Mouse (Mus musculus): Measurements from ENCODE around the gene D17Wsu92e. TPM values are rescaled to one million over a fixed set of nuclear protein-coding genes. Genes with fewer than 3 reads are reported as not detected.
A peak's percentile ranks its signal among the peaks of the same experiment; 100 is the strongest.

The D17Wsu92e gene
- polyA plus RNA-seq, 1 experiment from 2014 or later = 11.7 TPM

DNA sequence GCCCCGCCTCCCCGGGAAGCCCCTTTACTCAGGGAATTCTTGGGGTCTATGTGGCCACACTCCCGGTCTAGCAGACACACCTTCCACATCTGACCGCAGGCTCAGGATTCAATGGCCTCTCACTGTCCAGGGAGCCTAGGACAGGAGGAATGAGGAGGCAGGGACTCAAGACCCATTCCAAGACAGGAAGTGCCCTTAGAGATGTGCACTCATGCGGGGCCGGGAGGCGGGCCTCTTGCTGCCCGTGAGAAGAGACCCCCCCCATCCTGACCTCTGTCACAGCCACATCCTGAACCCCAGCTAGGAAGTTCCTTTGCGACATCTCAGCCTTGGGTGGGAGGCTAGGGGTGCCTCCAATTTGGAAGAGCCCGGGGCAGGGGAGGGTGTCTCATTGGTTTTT, 95.4 kb downstream of the D17Wsu92e start:
- H3K4me1 ChIP-seq (ENCODE audit: control insufficient read depth, insufficient read depth, low read length) = 0 out of 2 replicates have a peak, but pooled peaks cover 8% of the 10 kb centered on the region
- DNase-seq = no peak
- H3K27me3 ChIP-seq (ENCODE audit: control insufficient read depth, insufficient read depth, low read length) = no peaks in the 10 kb centered on the region
- H3K9ac ChIP-seq (replicated peaks; ENCODE audit: low read length) = no peak overlapping the region; the same call in 1 of the 2 replicates
- ATAC-seq (ENCODE audit: low FRiP score, low TSS enrichment) = no peak
- no peak overlapping the region for H3K4me2 ChIP-seq (ENCODE audit: low read length)
- no peaks in the 10 kb centered on the region for H3K36me3 ChIP-seq (ENCODE audit: control insufficient read depth, insufficient read depth, low read length)
- H3K27ac ChIP-seq (replicated peaks; ENCODE audit: low read depth, low read length) = no peak overlapping the region
- H3K9me3 ChIP-seq (ENCODE audit: control insufficient read depth, low read length) = no peaks in the 10 kb centered on the region
- WGBS = 17% methylated on average over 10 of the region's 10 CpGs
- H3K4me3 ChIP-seq (replicated peaks; ENCODE audit: low read depth, low read length) = no peak overlapping the region

DNA sequence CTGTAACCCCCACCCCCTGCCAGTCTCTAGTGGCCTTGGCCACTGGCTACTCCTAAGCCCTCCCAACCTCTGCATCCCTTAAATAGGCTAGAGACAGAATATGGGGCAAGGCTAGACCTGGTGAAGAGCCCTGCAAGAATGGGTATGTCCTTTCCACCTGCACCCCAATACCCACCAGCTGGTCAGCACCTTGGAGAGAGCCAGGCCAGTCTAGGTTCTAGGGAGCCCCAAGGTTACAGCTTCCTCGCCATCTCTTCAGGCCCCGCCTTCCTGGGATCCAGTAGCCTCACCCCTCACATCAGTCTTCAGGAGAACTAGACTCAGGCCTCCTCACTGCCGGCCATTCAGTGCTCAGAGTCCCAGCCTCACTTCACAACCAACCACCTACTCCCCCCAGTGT, 96.1 kb downstream of the D17Wsu92e start:
- no peak overlapping the region for H3K27ac ChIP-seq (replicated peaks; ENCODE audit: low read depth, low read length)
- ATAC-seq (ENCODE audit: low FRiP score, low TSS enrichment) = no peak
- WGBS = 34% methylated on average over 3 of the region's 3 CpGs

DNA sequence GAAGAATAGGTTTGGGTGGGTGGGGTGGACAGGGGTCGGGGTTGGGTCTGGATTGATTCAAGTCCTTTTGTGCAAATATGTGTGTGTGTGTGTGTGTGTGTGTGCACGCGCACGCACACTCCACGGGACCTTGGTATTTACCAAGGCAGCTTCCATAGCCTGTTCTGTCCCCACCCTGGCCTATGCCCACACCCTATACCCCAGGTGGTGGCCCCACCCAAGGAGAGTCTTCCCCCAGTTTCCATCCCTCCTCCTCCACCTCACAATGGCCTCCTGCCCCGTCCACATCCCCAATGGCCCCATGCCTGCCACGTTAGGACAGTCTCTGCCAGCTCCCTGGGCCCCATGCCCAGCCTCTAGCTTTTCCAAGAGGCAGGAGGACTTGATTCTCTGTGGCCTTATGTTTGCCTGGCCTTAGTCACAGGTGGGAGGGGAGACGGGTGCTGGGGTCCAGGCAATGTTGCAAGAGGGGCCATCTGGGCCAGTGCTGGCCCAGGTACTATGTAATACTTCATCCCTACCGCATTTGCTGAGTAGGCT, 99.3 kb downstream of the D17Wsu92e start:
- no peak for ATAC-seq (ENCODE audit: low FRiP score, low TSS enrichment)
- WGBS = 78% methylated on average over 9 of the region's 9 CpGs
- Histone ChIP-seq H3K9me3 (ENCODE audit: control insufficient read depth, low read length) (no peaks in the 10 kb centered on the region), H3K36me3 (ENCODE audit: control insufficient read depth, insufficient read depth, low read length) (no peaks in the 10 kb centered on the region), H3K4me3 (replicated peaks; ENCODE audit: low read depth, low read length) (no peak overlapping the region), H3K4me1 (ENCODE audit: control insufficient read depth, insufficient read depth, low read length) (0 out of 2 replicates have a peak, but pooled peaks cover 16% of the 10 kb centered on the region), H3K27ac (replicated peaks; ENCODE audit: low read depth, low read length) (no peak overlapping the region), H3K27me3 (ENCODE audit: control insufficient read depth, insufficient read depth, low read length) (no peaks in the 10 kb centered on the region), H3K4me2 (ENCODE audit: low read length) (no peak overlapping the region), H3K9ac (replicated peaks; ENCODE audit: low read length) (no peak overlapping the region)
- no peak for DNase-seq

More for the DNA sequence above, 96.1 kb downstream of the D17Wsu92e start:
- H3K9ac ChIP-seq (replicated peaks; ENCODE audit: low read length) = no peak overlapping the region
- 0 out of 2 replicates have a peak, but pooled peaks cover 8% of the 10 kb centered on the region for H3K4me1 ChIP-seq (ENCODE audit: control insufficient read depth, insufficient read depth, low read length)
- H3K4me3 ChIP-seq (replicated peaks; ENCODE audit: low read depth, low read length) = no peak overlapping the region
- no peaks in the 10 kb centered on the region for H3K27me3 ChIP-seq (ENCODE audit: control insufficient read depth, insufficient read depth, low read length)
- no peak overlapping the region for H3K4me2 ChIP-seq (ENCODE audit: low read length)
- H3K9me3 ChIP-seq (ENCODE audit: control insufficient read depth, low read length) = no peaks in the 10 kb centered on the region
- DNase-seq = no peak
- no peaks in the 10 kb centered on the region for H3K36me3 ChIP-seq (ENCODE audit: control insufficient read depth, insufficient read depth, low read length)

DNA sequence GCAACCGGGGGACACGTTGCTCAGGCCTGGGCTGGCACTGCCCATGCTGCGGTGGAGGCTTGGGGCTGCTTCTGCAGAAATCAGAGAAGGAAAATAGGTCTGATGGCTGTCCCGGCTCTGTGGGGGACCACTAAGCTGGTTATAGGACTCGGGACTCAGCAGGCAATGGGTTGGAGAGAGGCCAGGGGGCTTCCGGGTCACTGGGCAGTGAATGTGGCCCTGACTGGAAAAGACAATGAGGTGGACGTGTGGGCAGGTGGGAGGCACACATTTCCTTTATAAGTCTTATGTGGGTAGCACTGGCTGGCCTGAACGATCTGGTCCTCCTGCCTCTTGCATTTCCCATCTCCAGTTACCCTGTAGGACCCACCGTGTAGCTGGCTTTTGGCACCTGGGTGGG, 100.1 kb downstream of the D17Wsu92e start:
- Histone ChIP-seq H3K4me1 (ENCODE audit: control insufficient read depth, insufficient read depth, low read length) (0 out of 2 replicates have a peak, but pooled peaks cover 10% of the 10 kb centered on the region), H3K4me2 (ENCODE audit: low read length) (no peak overlapping the region), H3K9me3 (ENCODE audit: control insufficient read depth, low read length) (no peaks in the 10 kb centered on the region), H3K9ac (replicated peaks; ENCODE audit: low read length) (no peak overlapping the region), H3K36me3 (ENCODE audit: control insufficient read depth, insufficient read depth, low read length) (no peaks in the 10 kb centered on the region), H3K27me3 (ENCODE audit: control insufficient read depth, insufficient read depth, low read length) (no peaks in the 10 kb centered on the region), H3K27ac (replicated peaks; ENCODE audit: low read depth, low read length) (no peak overlapping the region), H3K4me3 (replicated peaks; ENCODE audit: low read depth, low read length) (no peak overlapping the region)
- DNase-seq (no peak), ATAC-seq (ENCODE audit: low FRiP score, low TSS enrichment) (no peak)
- WGBS = 48% methylated on average over 9 of the region's 9 CpGs

DNA sequence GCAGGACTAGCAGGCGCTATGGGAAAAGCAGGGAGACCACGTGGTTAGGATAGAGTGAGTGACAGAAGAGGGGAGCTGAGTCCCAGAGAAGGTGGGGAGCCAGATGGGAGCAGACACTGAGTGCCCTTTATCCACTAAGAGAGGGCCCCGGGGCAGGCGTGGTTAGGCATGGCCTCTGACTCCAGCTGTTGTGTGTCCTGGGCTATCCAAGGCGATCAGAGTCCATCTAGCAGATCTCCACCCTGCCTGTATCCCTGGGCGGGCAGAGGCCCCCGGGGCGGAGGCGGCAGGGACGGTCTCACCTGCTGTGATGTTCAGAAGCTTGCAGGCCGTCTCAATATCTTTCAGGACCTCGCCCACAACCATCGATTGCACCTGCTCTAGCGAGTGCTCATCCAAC, 100.8 kb downstream of the D17Wsu92e start:
- 0 out of 2 replicates have a peak, but pooled peaks cover 7% of the 10 kb centered on the region for H3K4me1 ChIP-seq (ENCODE audit: control insufficient read depth, insufficient read depth, low read length)
- H3K4me2 ChIP-seq (ENCODE audit: low read length) = no peak overlapping the region
- H3K27ac ChIP-seq (replicated peaks; ENCODE audit: low read depth, low read length) = no peak overlapping the region
- ATAC-seq (ENCODE audit: low FRiP score, low TSS enrichment) (no peak), DNase-seq (no peak)
- H3K9me3 ChIP-seq (ENCODE audit: control insufficient read depth, low read length) = no peaks in the 10 kb centered on the region
- no peak overlapping the region for H3K4me3 ChIP-seq (replicated peaks; ENCODE audit: low read depth, low read length)
- H3K36me3 ChIP-seq (ENCODE audit: control insufficient read depth, insufficient read depth, low read length) = no peaks in the 10 kb centered on the region
- WGBS = 68% methylated on average over 14 of the region's 14 CpGs
- no peaks in the 10 kb centered on the region for H3K27me3 ChIP-seq (ENCODE audit: control insufficient read depth, insufficient read depth, low read length)
- H3K9ac ChIP-seq (replicated peaks; ENCODE audit: low read length) = no peak overlapping the region

DNA sequence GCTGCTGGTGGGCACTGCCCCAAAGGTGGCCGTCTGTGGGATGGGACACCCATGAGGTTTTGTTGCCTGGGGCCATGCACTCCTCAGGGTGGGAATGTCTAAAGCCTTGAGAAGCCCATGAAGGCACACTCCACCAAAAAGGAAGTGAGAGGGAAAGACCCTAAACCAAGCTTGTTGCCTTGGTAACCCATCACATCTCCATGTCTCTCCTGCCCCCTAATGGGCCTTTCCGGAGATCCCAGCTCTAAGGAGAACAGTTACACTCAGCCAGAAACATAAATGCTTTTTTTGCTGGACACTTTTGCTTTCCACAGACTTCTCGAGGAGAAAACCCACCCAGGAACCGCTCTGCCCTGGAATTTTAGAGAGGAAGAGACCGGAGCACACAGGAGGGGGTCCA, 102.2 kb downstream of the D17Wsu92e start:
- no peak overlapping the region for H3K4me3 ChIP-seq (replicated peaks; ENCODE audit: low read depth, low read length)
- H3K27me3 ChIP-seq (ENCODE audit: control insufficient read depth, insufficient read depth, low read length) = no peaks in the 10 kb centered on the region
- DNase-seq (peak; percentile 68), ATAC-seq (ENCODE audit: low FRiP score, low TSS enrichment) (no peak)
- H3K4me1 ChIP-seq (ENCODE audit: control insufficient read depth, insufficient read depth, low read length) = 0 out of 2 replicates have a peak, but pooled peaks cover 7% of the 10 kb centered on the region
- no peak overlapping the region for H3K27ac ChIP-seq (replicated peaks; ENCODE audit: low read depth, low read length)
- no peak overlapping the region for H3K4me2 ChIP-seq (ENCODE audit: low read length)
- H3K36me3 ChIP-seq (ENCODE audit: control insufficient read depth, insufficient read depth, low read length) = no peaks in the 10 kb centered on the region
- H3K9me3 ChIP-seq (ENCODE audit: control insufficient read depth, low read length) = no peaks in the 10 kb centered on the region
- WGBS = 51% methylated on average over 5 of the region's 5 CpGs
- no peak overlapping the region for H3K9ac ChIP-seq (replicated peaks; ENCODE audit: low read length)

DNA sequence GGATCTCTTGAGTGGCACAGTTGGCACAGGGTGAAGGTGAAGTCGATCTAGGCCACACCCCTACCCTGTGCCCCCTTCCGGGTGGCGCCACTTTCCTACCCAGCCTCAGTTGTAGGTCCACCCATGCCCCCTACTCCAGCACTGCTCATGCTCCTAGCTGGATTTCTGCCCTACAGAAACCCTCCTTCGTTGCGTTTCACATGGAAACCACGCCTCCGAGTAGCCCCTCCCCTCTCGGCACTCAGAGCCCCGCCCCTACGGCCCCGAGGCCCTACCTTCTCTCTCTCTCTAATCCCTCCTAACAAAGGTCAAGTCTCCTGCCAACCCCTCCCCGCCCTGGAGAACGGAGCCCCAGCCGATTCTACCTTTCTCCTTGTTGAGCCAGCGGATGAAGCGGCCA, 103.6 kb downstream of the D17Wsu92e start:
- Histone ChIP-seq H3K36me3 (ENCODE audit: control insufficient read depth, insufficient read depth, low read length) (no peaks in the 10 kb centered on the region), H3K27ac (replicated peaks; ENCODE audit: low read depth, low read length) (no peak overlapping the region), H3K4me2 (ENCODE audit: low read length) (peak overlapping the region; percentile 31), H3K9ac (replicated peaks; ENCODE audit: low read length) (no peak overlapping the region; the same call in 1 of the 2 replicates), H3K9me3 (ENCODE audit: control insufficient read depth, low read length) (no peaks in the 10 kb centered on the region), H3K4me1 (ENCODE audit: control insufficient read depth, insufficient read depth, low read length) (0 out of 2 replicates have a peak, but pooled peaks cover 7% of the 10 kb centered on the region), H3K27me3 (ENCODE audit: control insufficient read depth, insufficient read depth, low read length) (no peaks in the 10 kb centered on the region), H3K4me3 (replicated peaks; ENCODE audit: low read depth, low read length) (no peak overlapping the region)
- ATAC-seq (ENCODE audit: low FRiP score, low TSS enrichment) (peak; percentile 57; the same call in 1 of the 2 replicates), DNase-seq (peak; percentile 54)
- 2% methylated on average over 16 of the region's 16 CpGs for whole genome bisulfite sequencing

DNA sequence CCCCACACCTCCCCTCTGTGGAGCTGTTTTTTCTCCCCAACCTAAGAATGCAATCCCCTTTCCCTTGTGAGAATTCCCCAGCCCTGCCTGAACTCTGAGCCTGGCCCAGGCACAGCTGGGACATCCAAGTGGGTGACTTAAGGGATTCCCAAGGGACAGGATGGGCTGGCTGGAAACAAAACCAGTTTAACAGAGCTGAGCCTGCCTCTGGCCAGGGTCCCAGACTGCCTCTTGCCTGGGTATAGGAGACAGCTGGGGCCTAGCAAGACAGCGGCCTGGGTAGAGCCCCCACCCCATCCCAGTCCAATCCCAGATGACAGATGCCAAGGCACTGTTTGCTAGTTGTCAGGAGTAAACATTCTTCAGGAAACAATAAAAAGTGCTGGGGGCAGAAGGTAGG, 107.6 kb downstream of the D17Wsu92e start:
- no peaks in the 10 kb centered on the region for H3K36me3 ChIP-seq (ENCODE audit: control insufficient read depth, insufficient read depth, low read length)
- no peak overlapping the region for H3K9ac ChIP-seq (replicated peaks; ENCODE audit: low read length)
- no peak for ATAC-seq (ENCODE audit: low FRiP score, low TSS enrichment)
- H3K4me1 ChIP-seq (ENCODE audit: control insufficient read depth, insufficient read depth, low read length) = 0 out of 2 replicates have a peak, but pooled peaks cover 7% of the 10 kb centered on the region
- H3K9me3 ChIP-seq (ENCODE audit: control insufficient read depth, low read length) = no peaks in the 10 kb centered on the region
- no peak overlapping the region for H3K4me3 ChIP-seq (replicated peaks; ENCODE audit: low read depth, low read length)
- H3K27ac ChIP-seq (replicated peaks; ENCODE audit: low read depth, low read length) = no peak overlapping the region
- 54% methylated on average over 1 of the region's 1 CpGs for WGBS
- H3K4me2 ChIP-seq (ENCODE audit: low read length) = no peak overlapping the region
- no peaks in the 10 kb centered on the region for H3K27me3 ChIP-seq (ENCODE audit: control insufficient read depth, insufficient read depth, low read length)
- peak; percentile 40 for DNase-seq

DNA sequence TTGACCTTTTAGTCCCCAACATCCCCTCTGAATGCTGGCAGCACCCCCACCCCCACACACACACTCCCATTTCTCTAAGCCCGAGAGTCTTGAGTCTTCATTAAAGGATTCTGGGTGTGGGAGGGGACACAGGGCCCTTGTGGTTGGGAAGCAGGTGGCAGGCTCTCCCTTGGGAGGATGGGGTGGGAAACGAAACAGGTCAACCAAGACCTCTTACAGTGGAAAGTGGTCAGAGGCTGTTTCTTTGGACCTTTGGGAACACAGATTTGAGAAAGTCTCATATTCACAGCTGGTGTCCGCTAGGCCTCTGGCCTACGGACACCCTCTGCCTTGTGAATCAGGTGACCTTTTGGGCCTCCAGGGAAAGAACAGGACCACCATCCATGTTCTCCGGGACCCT, 110.8 kb downstream of the D17Wsu92e start:
- Histone ChIP-seq H3K4me1 (ENCODE audit: control insufficient read depth, insufficient read depth, low read length) (no peaks in the 10 kb centered on the region), H3K27ac (replicated peaks; ENCODE audit: low read depth, low read length) (no peak overlapping the region), H3K4me3 (replicated peaks; ENCODE audit: low read depth, low read length) (no peak overlapping the region), H3K36me3 (ENCODE audit: control insufficient read depth, insufficient read depth, low read length) (0 out of 2 replicates have a peak, but pooled peaks cover 3% of the 10 kb centered on the region), H3K27me3 (ENCODE audit: control insufficient read depth, insufficient read depth, low read length) (no peaks in the 10 kb centered on the region), H3K4me2 (ENCODE audit: low read length) (no peak overlapping the region), H3K9me3 (ENCODE audit: control insufficient read depth, low read length) (no peaks in the 10 kb centered on the region), H3K9ac (replicated peaks; ENCODE audit: low read length) (no peak overlapping the region)
- WGBS = 67% methylated on average over 5 of the region's 5 CpGs
- DNase-seq (no peak), ATAC-seq (ENCODE audit: low FRiP score, low TSS enrichment) (no peak)
